Mouse (Mus musculus) kidney, adult 2 months (tissue): ENCODE data around the gene Sorcs2.

Source experiments
- CTCF ChIP-seq: fragments of 200-500 bp; conservative IDR thresholded peaks from 2 replicates; pipeline ENCODE4 v1.5.1; 2011; ENCODE audit warnings: low read depth, mild to moderate bottlenecking, control low read depth, low read length, moderate library complexity, mixed read lengths; ENCODE audit not compliant: insufficient read depth, insufficient read length
- POLR2A ChIP-seq: fragments of 200-500 bp; IDR thresholded peaks from one replicate; pipeline ENCODE4 v1.6.1; 2011; ENCODE audit warnings: low read depth, low read length, control low read depth

- TF ChIP-seq POLR2A (no peak), CTCF (no peak)
Observed at GRCm38 (mm10) chr5:36151086-36151485, 246.9 kb downstream of the Sorcs2 start.
